Mouse (Mus musculus): ENCODE results near the gene Pepd.

Gene Pepd

GRCm38 (mm10) chr7:34911919-34912897 lies at the start of gene Pepd:
Pepd (plus strand) TSS chr7:34912379.
- DNase-seq (ENCODE audit: low spot score in 2 of 2) = peak; percentile 75 to 82

- no peak for DNase-seq (ENCODE audit: low spot score in 2 of 2)
Measured at GRCm38 (mm10) chr7:34867289-34867688, 44.9 kb upstream of the Pepd start.

- DNase-seq (ENCODE audit: low spot score in 2 of 2) = no peak
Measured at GRCm38 (mm10) chr7:34869693-34870092, 42.5 kb upstream of the Pepd start.

GRCm38 (mm10) chr7:34876787-34877186 lies 35.4 kb upstream of the Pepd start:
- DNase-seq (ENCODE audit: low spot score in 2 of 2) = no peak

GRCm38 (mm10) chr7:34877820-34878219 lies 34.4 kb upstream of the Pepd start:
- no peak for DNase-seq (ENCODE audit: low spot score in 2 of 2)

GRCm38 (mm10) chr7:34888441-34888840 lies 23.7 kb upstream of the Pepd start:
- DNase-seq (ENCODE audit: low spot score in 2 of 2) = no peak

- DNase-seq (ENCODE audit: low spot score in 2 of 2) = no peak
Measured at GRCm38 (mm10) chr7:34888891-34889290, 23.3 kb upstream of the Pepd start.

GRCm38 (mm10) chr7:34892845-34893244 lies 19.3 kb upstream of the Pepd start:
- DNase-seq (ENCODE audit: low spot score in 2 of 2) = no peak

GRCm38 (mm10) chr7:34896461-34896860 lies 15.7 kb upstream of the Pepd start:
- no peak for DNase-seq (ENCODE audit: low spot score in 2 of 2)

- DNase-seq (ENCODE audit: low spot score in 2 of 2) = no peak
Measured at GRCm38 (mm10) chr7:34897058-34897457, 15.1 kb upstream of the Pepd start.

- DNase-seq (ENCODE audit: low spot score in 2 of 2) = no peak
Measured at GRCm38 (mm10) chr7:34910096-34911066, 1.8 kb upstream of the Pepd start.

- DNase-seq (ENCODE audit: low spot score in 2 of 2) = no peak
Measured at GRCm38 (mm10) chr7:34913956-34914355, 1.8 kb downstream of the Pepd start.

GRCm38 (mm10) chr7:34915555-34915954 lies 3.4 kb downstream of the Pepd start:
- no peak for DNase-seq (ENCODE audit: low spot score in 2 of 2)

GRCm38 (mm10) chr7:34917558-34917957 lies 5.4 kb downstream of the Pepd start:
- no peak for DNase-seq (ENCODE audit: low spot score in 2 of 2)

- no peak for DNase-seq (ENCODE audit: low spot score in 2 of 2)
Measured at GRCm38 (mm10) chr7:34917998-34918397, 5.8 kb downstream of the Pepd start.

- DNase-seq (ENCODE audit: low spot score in 2 of 2) = peak; percentile 43 to 76
Measured at GRCm38 (mm10) chr7:34918416-34918815, 6.2 kb downstream of the Pepd start.

GRCm38 (mm10) chr7:34919054-34919453 lies 6.9 kb downstream of the Pepd start:
- no peak for DNase-seq (ENCODE audit: low spot score in 2 of 2)

- DNase-seq (ENCODE audit: low spot score in 2 of 2) = no peak
Measured at GRCm38 (mm10) chr7:34919809-34920208, 7.6 kb downstream of the Pepd start.

GRCm38 (mm10) chr7:34925208-34925607 lies 13.0 kb downstream of the Pepd start:
- DNase-seq (ENCODE audit: low spot score in 2 of 2) = no peak

GRCm38 (mm10) chr7:34925956-34926355 lies 13.8 kb downstream of the Pepd start:
- no peak for DNase-seq (ENCODE audit: low spot score in 2 of 2)

- peak; percentile 44 to 45 for DNase-seq (ENCODE audit: low spot score in 2 of 2)
Measured at GRCm38 (mm10) chr7:34929614-34930262, 17.6 kb downstream of the Pepd start.
